Mouse (Mus musculus): ENCODE results near the gene Spata2.

Spata2 gene

DNA sequence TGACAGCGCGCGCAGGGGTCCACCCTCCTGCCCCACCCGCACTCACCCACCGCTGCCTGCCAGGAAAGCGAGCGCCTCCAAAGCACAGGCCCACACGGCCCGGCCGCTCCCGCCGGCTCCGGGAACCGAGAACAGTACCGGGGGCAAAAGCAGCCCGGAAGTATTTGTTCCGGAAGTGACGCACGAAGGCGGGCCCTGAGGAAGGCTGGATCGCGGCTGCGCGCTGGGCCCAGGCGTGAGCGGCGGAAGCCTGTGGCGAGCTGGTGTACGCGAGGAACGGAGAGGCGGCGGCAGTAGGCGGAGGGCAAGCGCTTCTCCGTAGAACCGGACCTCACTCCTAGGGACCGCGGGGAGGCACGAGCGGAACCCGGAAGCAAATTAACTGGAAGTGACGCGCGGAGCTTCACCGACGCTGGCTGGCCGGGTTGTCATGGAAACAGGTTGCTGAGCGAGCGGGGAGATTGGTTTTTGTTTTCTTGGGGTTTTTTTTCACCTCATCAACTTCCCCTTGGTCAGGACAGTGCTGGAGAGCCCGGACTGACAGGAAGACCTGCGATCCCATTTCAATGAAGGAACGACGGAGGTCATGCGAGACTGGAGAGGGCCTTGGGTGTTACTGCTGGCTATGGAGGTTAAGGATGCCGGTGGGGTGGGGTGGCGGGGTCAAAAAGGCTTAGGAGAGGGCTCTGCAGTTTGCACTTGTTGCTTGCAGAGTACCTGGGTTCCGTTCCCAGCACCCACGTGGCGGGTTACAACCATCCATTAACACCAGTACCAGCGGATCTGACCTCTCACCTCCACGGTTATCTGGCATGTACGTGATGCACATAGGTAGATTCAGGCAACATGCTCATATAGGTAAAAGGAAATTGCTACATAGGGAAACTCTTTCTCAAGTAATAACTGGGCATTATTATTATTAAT lies at the start of gene Spata2:
Gene Spata2, minus strand, starts transcription at position 175 of the 924 bp plus-strand sequence.
- DNase-seq: peak; percentile 94

DNA sequence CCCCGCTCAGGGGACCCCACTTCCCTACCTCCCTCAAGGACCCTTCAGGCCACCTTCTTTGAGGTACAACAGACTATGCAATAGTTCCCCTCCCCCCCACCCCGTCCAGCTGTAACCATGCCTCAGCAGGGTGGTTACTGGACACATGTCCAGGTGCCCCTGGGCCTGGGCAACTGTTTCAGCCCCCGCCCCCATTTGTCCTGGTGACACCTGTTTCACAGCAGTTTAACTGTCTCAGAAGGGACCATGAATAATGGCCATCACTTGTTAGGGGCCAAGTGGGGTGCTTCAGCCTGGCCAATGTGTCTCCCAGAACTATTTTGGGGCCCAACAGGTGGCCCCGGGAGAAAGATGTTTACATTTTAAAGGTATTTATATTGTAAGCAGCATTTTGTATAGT lies 49.7 kb upstream of the Spata2 start:
- no peak for DNase-seq

DNA sequence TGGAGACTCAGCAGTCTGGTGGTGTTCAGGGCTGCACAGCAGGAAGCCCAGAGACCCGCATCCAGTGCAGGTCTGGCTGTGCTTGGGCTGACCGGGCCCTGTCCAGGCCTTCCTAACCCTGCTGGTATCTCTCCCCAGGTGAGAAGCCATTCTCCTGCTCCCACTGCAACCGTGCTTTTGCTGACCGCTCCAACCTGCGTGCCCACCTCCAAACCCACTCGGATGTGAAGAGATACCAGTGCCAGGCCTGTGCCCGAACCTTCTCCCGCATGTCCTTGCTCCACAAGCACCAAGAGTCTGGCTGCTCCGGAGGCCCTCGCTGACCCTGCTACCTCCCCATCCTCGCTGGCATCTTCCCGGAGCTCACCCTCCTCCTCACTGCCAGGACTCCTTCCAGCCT lies 49.1 kb upstream of the Spata2 start:
- DNase-seq: no peak

DNA sequence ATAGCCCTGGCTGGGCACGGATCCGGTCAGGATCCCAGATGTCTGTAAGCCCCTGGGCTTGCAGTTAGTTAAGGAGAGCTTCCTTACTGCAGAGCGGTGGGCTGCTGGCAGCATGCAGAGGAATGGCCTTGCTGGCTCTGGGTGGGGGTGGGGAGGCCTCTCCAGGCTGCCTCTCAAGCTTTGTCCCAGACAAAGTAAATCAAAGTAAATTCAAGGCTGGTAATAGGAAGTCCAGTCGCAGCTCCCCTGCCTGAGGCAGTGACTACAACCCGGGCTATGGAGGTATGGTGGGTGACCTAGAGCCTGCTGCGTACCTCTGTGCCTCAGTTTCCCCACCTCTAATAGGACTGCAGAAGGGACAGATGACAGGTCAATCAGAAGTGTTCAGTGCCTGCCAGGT lies 48.6 kb upstream of the Spata2 start:
- DNase-seq: no peak

DNA sequence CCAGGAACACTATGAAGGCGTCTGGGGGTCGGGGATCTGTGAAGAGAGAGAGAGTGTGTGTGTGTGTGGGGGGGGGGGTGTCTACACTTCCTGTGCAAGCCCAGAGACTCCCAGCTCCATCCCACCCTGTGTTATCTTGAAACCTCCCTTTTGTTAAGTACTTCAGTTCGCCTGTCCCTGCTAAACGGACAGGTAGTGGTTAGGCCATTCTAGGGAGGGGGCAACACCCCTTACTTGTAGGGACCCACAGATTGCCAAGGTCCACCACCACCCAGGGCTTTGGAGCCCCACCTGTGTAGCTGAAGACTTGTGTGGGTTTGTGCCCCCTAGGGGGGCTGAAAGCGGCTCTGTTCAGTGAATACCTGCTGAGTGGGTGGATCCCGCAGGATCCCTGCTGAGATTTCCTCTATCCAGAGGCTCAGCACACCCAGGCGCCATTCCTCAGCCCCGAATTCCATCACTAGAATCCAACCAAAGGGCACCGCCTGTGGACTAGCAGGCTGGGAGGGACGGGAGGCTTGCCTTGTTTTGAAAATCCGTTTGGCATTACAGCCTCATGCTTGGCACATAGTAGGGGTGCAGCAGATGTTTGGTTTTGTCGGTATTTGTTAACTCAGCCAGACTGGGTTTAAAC lies 47.9 kb upstream of the Spata2 start:
- DNase-seq: no peak

DNA sequence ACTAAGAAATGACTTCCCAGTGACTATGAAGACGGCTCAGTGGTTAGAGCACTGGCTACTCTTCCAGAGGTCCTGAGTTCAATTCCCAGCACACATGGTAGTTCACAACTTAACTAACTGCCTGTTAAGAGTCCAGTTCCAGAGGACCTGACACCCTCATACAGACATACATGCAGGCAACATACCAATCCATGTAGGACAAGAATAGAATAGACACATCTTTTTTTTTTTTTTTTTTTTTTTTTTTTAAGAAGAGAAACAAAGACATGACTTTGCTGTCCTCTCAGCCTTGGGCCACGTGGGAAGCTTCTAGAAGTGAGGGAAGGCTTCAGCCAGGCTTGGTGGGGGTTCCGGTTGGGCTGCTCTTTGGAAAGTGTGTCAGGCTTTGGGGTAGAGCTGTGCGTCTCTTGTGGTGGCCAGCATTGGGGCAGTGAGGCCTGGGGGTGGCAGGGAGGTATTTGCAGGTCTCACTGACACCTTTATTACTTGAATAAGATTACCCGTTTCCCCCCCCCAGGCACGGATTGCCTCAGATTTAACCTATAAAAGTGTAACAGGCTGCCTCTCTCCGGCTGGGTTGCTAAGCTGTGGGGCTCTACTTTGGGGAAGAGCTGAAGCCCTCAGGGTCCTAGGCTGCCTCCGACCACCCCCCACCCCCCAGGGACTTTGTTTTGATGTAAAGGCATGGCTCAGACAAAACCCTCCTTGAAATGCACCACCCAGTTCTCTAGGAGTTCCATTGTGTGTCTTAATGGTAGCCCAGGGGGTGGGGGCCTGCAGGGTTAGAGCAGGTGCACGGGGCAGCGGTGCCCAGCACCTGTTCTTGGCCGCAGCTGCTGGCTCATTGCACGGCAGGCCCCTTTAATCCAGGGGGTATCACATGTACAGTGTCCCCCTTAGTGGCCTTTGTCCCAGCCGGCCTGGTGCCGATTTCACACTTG lies 47.1 kb upstream of the Spata2 start:
- no peak for DNase-seq

DNA sequence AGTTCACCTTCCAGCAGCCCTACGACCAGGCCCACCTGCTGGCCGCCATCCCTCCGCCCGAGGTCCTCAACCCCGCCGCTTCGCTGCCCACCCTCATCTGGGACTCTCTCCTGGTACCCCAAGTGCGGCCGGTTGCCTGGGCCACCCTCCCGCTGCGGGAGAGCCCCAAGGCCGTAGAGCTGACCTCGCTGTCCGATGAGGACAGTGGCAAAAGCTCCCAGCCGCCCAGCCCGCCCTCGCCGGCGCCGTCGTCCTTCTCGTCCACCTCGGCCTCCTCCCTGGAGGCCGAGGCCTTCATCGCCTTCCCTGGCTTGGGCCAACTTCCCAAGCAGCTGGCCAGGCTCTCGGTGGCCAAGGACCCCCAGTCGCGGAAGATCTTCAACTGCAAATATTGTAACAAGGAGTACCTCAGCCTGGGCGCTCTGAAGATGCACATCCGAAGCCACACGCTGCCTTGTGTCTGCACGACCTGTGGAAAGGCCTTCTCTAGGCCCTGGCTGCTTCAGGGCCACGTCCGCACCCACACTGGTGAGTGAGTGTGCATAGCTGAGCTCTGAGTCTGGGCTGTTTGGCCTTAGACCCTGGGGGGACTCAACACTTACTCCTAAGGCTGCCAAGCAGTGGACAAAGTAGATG lies 46.1 kb upstream of the Spata2 start:
- no peak for DNase-seq

DNA sequence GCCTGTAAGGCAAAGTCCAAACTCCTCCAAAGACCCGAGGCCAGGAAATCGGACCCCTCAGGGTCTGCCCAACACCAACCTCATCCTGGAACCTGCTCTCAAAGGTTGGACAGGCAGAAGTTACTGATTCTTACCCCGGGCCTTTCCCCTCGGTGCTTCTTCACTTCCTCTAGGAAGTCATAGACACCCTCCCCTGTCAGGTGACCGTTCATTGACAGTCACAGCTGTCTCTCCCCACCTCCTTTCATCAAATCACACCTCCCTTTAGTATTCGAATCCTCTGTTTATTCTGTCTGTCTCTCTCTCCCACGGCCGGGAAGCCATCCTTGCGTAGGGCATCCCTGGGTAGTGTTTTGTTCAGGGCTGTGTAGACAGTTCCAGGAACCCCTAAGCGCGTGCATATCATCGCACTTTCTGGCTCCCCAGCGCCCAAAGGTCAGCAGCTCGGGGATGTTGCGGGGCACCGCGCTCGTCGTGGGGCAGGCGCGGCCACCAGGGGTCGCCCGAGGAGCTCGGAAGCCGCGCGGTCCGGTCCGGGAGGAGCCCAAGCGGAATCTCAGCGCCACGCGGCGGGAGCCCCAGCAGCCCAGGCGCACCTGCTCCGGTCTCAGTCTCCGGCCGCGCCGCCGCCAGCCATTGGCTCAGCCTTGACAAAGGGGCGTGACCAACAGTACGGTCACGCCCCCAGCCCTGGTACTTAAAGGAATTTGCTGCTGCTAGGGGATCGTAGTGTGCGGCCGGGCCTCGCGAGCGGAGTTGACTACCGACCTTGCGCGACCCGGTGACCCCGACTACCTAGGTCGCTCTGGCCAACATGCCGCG lies 45.0 kb upstream of the Spata2 start, which contains the start of gene Snai1:
Gene Snai1, plus strand, starts transcription at position 720 of the 822 bp plus-strand sequence.
- DNase-seq: peak; percentile 96

DNA sequence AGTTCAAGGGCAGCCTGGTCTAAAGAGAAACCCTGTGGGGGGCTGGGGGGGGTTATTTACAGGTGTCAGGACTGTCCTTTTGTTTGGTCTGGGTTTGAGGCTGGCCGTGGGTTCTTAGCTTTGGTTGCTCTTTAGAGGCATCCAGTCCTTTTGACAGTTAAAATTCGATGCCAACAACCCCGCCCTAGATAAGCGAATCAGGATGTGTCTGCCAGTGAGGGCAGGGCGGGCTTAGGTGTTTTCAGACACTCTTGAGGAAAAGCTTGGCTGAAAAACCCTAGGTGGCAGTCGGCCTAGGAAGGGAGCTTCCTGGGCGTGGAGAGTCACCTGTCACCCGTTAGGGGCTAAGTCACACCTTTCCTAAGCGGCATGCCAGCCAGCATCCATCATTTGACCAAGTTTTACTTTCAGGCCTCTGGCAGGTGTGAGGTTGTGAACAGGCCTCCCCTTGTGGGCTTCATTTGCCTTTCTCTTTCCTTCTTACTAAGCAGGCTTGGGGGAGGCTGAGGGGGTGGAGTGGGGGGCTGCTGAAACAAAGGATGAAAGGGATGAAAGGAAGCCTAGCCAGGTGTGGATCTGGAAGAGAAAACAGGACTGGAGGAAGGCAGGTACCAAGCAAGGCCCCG lies 43.7 kb upstream of the Spata2 start:
- no peak for DNase-seq

DNA sequence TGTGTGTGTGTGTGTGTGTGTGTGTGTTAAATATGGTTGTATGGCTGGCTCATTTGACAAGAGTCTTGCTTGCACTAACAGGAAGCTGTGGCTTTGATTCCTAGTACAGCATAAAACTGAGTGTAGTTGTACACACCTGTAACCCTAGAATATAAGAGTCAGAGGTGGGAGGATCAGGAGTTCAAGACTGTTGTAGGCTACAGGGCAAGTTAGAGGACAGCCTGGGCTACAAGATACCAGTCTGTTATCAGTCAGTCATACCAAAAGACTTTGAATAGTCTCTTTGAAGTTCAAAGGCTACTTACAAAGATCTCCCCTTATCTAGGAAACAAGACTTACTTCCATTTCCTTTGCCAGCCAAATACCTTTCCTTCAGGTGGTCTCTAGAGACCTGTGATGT lies 41.2 kb upstream of the Spata2 start:
- DNase-seq: no peak

DNA sequence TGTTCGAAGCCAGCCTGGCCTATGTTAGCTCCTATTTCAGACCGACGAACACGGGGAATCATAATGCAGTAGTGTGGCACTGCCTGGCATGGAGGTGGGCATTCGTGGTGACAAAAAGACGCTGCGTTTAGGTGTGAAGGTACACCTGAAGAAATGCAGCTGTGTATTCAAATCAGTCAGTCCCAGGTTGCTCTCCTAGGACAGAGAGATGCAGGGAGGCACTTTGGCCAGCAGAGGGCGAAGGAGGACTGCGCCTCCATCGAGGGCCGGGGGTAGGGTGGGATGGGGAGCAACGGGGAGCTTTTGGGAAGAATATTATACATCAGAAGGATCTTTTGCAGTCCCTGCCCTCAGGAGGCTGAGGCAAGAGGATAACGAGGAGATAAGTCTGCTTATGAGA lies 39.4 kb upstream of the Spata2 start:
- DNase-seq: peak; percentile 44

DNA sequence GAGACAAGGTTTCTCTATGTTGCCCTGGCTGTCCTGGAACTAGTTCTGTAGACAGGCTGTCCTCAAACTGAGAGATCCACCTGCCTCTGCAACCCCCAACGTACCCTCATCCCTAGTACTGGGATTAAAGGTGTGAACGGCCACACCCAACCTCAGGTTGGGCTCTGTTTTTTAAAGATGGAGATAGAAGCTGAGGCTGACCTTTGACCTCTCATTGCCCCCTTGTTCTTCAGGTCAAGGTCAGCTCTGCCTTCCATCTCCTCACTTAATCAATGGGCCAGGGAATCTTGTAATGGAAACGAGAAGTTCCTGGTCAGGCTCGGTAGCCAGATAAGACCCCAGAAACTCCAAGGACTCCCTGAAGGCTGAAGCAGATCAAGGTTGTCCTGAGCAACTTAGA lies 37.8 kb upstream of the Spata2 start:
- DNase-seq: no peak

DNA sequence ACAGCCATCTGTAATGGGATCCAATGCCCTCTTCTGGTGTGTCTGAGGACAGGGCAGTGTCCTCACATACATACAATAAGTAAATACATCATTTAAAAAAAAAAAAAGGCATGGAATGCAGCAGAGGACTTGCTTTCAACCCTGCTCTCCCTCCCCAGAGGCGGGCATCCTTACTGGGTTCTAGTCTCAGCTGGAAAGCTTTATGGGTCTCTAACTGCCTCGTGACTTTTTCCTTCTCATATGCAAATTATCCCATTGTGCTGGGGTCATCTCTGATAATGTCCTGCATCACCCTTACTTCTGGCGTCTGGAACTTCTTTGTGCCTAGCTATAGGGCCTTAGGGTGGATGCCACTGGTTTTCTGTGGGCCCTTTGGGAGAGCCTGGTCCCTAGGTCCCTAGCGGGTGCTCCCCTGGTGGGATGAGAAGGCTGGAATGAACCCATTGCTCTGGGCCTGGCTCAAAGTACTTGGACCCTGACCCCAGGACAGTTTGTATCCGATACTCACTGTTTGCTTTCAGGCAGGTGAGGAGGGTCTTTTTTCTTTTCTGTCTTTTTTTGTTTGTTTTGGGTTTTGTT lies 37.3 kb upstream of the Spata2 start:
- no peak for DNase-seq

DNA sequence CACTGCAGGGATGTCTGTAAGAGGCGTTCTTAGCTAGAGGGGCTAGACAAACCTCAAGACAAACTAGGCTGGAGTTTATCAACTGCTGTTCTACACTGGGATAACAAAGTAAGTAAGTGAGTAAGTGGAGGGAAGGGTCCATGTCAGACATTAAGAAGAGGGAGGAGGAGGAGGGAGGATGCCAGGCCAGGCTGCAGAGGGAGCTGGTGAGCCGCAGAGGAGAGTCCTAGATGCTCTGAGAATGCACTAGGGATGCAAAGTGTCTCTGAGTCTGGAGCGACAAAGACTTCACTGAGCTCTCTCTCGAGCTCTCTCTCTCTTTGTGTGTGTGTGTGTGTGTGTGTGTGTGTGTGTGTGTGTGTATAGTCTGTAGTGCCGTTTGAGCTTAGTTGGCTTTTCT lies 35.6 kb upstream of the Spata2 start:
- DNase-seq: no peak

DNA sequence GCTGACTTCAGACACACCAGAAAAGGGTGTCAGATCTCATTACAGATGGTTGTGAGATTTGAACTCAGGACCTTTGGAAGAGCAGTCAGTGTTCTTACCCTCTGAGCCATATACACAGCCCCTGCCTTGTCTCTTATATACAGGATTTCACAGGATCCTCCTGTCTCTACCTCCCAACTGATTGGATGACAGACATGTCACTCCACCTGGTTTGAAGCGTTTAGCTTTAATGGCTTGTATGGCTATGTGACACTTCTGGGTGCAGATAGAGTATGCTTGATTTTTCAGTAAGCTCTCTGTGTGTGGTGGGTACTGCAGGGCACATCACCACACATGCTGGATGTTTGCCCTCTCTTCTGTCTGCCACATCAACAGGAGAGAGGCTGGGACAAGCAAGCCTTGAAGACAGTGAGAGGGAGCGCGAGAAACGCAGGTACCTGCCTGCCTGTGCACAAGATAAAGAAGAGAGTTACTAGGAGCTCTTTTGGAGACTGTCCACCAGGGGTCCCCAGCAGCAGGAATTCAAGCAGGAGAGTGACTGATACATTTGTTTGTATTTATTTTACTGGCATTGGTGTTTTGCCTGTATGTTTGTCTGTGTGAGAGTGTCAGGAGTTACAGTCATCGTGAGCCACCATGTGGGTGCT lies 27.0 kb upstream of the Spata2 start:
- no peak for DNase-seq

DNA sequence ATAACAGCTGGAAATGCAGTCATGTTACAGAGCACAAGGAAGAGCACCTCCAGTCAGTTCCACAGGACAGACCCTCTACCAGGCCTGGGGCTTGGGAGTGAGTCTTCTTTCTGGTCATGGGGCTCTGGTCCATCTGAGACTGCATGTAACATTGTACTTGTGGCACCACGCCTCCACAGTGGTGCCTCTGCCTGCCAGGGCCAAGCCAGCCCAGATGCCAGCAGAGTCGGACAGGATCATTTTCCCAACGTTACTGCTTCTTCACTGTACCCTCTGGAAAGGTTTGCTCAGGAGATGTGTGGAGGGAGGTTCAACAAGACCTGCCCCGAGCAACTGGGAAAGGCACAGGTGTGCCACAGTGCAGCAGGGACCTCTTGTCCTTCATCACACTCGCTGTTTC lies 23.0 kb upstream of the Spata2 start:
- no peak for DNase-seq

DNA sequence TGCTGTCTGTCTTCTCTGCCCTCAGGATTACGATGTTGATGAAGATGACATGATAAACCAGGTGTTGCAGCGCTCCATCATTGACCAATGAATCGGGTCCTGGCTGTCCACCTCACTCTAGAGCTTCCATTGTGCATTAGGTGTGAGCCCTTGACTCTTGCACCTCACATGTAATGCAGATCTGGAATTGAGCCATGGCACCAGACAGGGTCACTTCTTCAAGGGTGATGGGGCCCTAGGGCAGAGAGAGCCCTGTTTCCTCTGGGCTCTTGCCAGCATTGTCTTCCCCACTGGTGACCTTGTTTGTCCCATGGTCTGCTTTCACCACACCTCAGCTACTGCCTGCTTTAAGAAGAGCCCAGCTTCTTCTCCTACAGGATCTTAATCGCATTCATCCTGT lies 22.0 kb upstream of the Spata2 start:
- DNase-seq: no peak

DNA sequence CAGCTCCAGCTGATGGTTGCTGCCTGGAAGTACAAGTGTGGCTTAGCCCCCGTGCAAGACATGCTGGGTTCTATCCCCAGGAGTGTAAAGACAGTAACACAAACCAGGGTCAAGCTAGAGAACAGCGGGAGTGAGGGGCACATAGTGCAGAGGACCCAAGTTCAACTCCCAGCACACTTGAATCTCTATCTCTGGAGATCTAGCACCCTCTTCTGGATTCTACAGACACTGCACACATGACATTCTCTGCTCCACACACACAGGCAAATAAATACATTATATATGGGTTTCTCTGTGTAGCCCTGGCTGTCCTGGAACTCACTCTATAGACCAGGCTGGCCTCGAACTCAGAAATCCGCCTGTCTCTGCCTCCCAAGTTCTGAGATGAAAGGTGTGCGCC lies 20.3 kb upstream of the Spata2 start:
- no peak for DNase-seq

DNA sequence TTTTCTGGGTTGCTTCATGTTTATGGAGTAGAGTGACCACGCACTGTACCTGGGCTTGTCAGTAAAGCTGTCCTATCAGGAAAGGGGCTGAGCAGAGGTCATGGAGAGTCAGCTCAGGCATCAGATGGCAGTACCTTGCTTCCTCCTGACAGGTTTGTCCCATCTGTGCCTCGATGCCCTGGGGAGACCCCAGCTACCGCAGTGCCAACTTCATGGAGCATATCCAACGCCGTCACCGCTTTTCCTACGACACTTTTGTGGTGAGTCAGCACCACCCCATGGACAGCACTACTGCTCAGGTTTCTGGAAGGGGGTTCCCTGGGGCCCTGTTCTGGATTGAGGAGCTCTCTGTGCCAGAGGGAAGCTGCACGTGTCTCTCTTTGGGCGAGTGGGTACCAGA lies 19.7 kb upstream of the Spata2 start:
- no peak for DNase-seq

DNA sequence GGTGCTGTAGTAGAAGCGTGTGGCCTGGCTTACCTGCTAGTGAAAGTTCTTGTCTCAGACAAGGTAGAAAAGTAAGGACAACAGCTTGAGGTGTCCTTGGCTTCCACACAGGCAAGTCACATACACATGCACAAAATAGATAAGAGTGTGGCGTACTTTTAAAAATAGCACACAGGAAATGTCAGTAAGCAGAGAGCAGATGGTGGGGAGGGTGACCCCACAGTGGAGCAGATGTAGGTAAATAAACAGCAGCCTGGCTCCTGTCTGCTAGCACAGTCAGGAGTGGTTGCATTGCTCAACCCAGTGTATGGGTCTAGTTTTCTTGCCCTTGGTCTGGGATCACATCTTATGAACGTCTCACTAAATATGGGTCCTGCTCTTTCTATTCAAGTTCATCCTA lies 17.8 kb upstream of the Spata2 start:
- DNase-seq: no peak
